Mouse (Mus musculus): ENCODE data around the gene Gm12794.
"Not testable (repeated sequence)": the region's sequence is repeated elsewhere in the genome, so short reads cannot be mapped to it uniquely, and the experiment has no call there.

The Gm12794 gene

GRCm38 (mm10) chr4:101940107-101940506 is at the start of gene Gm12794:
Gm12794 (plus strand) TSS chr4:101940407.
- not testable (repeated sequence) for DNase-seq

DNA sequence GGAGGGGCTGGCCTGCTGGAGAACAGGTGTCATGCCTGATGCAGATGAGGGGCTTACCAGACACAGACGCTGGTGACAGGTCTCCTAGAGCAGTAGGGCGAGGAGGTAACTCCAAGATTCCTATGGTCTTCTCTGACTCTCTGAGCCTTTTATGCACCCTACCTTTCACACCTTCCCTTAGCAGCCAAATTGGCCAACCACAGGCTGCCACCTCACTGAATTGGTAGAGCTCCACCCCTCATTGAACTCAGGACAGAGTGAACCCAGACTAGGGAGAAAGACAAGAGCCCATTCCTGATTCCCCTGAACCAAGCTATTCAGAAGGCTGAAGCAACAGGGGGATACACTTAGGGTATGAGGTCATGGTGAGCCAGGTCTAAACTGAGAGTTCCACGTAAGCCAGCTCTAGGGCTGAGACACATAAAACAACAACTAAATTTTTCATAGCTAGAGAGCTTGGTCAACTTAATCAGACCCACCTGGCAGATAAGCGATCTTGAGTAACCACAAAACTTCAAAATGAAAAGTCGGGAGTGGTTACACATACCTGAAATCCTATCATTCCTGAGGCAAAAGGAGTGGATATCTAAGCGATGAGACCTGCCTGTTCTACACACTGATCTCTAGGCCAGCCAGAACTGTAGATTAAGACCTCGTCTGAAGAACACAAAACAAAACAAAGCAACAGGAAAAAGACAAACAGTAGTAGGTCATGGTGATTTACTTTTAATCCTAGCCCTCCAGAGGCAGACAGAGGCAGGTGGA is 46.4 kb upstream of the Gm12794 start, which contains the start of gene C130073F10Rik:
C130073F10Rik (minus strand) TSS at position 134 of the 765 bp plus-strand sequence.
- DNase-seq = no peak

- DNase-seq = not testable (repeated sequence)
Observed at GRCm38 (mm10) chr4:101908821-101909220, 31.4 kb upstream of the Gm12794 start, which contains the start of gene Gm12800. Gm12800 (plus strand) TSS chr4:101909121.

GRCm38 (mm10) chr4:101980949-101981348 is 40.7 kb downstream of the Gm12794 start, which contains the start of gene Gm12790:
Gm12790 (minus strand) TSS chr4:101981049.
- not testable (repeated sequence) for DNase-seq

DNA sequence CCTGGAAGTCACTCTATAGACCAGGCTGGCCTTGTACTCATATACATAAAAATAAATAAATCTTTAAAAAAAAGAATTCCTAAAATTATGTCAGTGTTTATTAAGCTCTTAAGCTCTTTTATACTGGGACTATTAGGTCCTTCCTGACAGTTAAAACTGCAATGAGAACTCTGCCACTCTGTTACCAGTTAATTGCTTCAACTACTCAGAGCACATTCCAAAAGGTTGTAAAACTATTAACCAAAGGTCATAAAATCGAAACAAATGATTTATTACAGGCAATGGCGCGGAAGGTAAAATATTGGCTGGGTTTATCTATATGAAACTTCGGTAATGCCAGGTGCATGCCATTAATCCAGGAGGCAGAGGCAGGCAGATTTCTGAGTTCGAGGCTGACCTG is 45.5 kb downstream of the Gm12794 start:
- no peak for DNase-seq

GRCm38 (mm10) chr4:101986326-101986725 is 46.1 kb downstream of the Gm12794 start, which contains the start of gene Gm12789:
Gm12789 (plus strand) TSS chr4:101986626.
- not testable (repeated sequence) for DNase-seq

All from liver (tissue).